12 mouse cellular contexts compared by ENCODE assay signal in the genomic region with DNA sequence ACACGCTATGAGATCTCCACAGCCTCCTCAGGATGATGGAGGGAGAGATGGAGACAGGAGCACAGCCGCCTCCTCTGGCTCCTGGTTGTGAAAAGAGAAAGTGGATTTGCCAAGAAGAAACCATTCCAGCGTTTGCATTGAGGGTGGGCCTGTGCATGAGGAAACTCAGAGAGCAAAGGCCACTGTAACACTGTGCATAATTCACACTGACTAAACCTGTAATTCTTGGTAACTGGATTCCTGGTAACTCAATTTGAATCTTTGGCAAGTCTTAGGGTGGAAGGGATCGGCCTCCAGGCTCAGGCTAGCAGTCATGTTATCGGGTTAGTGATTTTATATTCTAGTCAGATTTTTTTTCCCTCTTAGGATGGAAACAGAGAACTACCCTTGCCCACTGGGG.
"Had no signal": no experiment of that assay in that cellular context is flagged by ENCODE, and none has a peak within 500 bp of the region (broad histone marks: within the 10 kb centered on the region; RNA-seq: fewer than 3 reads in every experiment).

No protein-coding gene starts in this region.

- H3K4me3 ChIP-seq: layer of hippocampus, adult 2 months; limb, embryonic 12.5 days; lung, embryonic 15.5 days; midbrain, embryonic 12.5 days; neural tube, embryonic 13.5 days; stomach, embryonic 15.5 days had no signal

- ATAC-seq: midbrain, embryonic 16.5 days had no signal

- H3K27ac ChIP-seq: layer of hippocampus, adult 2 months; limb, embryonic 12.5 days; lung, embryonic 15.5 days; macrophage; midbrain, embryonic 12.5 days; neural tube, embryonic 13.5 days; stomach, embryonic 15.5 days had no signal

- DNase-seq: liver; lung, postnatal 14 days; retina, postnatal 1 day; thymus, postnatal 4 days had no signal

- H3K9me3 ChIP-seq: limb, embryonic 12.5 days; lung, embryonic 15.5 days; midbrain, embryonic 12.5 days; neural tube, embryonic 13.5 days; stomach, embryonic 15.5 days had no signal

- H3K4me2 ChIP-seq: limb, embryonic 12.5 days; lung, embryonic 15.5 days; midbrain, embryonic 12.5 days; neural tube, embryonic 13.5 days; stomach, embryonic 15.5 days had no signal

- H3K27me3 ChIP-seq: limb, embryonic 12.5 days; lung, embryonic 15.5 days; midbrain, embryonic 12.5 days; neural tube, embryonic 13.5 days; stomach, embryonic 15.5 days had no signal

- H3K36me3 ChIP-seq: limb, embryonic 12.5 days; lung, embryonic 15.5 days; midbrain, embryonic 12.5 days; neural tube, embryonic 13.5 days; stomach, embryonic 15.5 days had no signal

- H3K9ac ChIP-seq: limb, embryonic 12.5 days; lung, embryonic 15.5 days; midbrain, embryonic 12.5 days; neural tube, embryonic 13.5 days; stomach, embryonic 15.5 days had no signal

- H3K4me1 ChIP-seq: midbrain, embryonic 12.5 days had no signal
